Mouse (Mus musculus) megakaryocyte, embryonic 14.5 days (primary cell): Measurements from ENCODE around the gene Mta3.

ENCODE experiments used
- FLI1 ChIP-seq: IDR thresholded peaks from 2 replicates; pipeline ENCODE4 v1.6.1; 2012; ENCODE audit warnings: low read length, inconsistent platforms, mixed read lengths
- GATA1 ChIP-seq: IDR thresholded peaks from 3 replicates; pipeline ENCODE4 v1.6.1; 2012; ENCODE audit warnings: mixed read lengths, low read length, inconsistent platforms, borderline replicate concordance

GRCm38 (mm10) chr17:83843780-83844179 lies 137.8 kb downstream of the Mta3 start:
- TF ChIP-seq GATA1: no peak
- no peak for TF ChIP-seq FLI1
